Mouse (Mus musculus): ENCODE data around the gene Exoc6b. TPM values are rescaled to one million over a fixed set of nuclear protein-coding genes. Genes with fewer than 3 reads are reported as not detected.

Exoc6b gene
- total RNA-seq, 4 experiments from 2014 or later = 41.4 to 73.0 (median 56.2) TPM

DNA sequence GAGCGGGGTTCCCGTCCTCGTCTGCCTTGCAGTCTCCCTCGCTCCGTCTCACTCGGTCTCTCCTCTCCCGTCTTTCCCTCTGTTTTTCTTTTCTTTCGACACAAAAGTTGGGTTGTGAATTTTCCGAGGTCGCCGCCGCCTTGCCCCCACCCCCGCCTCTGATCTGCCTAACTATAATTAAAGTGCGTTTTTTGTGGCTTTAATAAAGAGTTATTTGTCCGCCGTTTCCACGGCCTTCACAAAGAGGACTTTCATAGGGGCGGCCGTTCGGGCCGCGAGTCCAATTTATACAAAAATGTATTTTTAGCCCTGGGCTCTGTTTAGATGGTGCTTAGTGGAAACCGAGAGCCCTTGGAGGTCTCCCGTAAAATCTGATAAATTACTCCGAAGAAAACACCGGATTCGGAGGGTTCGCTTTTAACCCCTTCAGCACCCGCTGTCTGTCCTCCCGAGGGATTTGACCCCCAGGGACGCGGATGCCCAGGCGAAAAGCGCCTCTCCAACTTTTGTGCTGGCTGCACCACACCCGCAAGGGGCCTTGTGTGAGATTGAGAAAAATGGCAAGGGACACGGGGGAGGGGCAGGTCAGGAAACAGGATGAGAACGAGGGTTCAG is 483.5 kb downstream of the Exoc6b start:
- DNase-seq = no peak

DNA sequence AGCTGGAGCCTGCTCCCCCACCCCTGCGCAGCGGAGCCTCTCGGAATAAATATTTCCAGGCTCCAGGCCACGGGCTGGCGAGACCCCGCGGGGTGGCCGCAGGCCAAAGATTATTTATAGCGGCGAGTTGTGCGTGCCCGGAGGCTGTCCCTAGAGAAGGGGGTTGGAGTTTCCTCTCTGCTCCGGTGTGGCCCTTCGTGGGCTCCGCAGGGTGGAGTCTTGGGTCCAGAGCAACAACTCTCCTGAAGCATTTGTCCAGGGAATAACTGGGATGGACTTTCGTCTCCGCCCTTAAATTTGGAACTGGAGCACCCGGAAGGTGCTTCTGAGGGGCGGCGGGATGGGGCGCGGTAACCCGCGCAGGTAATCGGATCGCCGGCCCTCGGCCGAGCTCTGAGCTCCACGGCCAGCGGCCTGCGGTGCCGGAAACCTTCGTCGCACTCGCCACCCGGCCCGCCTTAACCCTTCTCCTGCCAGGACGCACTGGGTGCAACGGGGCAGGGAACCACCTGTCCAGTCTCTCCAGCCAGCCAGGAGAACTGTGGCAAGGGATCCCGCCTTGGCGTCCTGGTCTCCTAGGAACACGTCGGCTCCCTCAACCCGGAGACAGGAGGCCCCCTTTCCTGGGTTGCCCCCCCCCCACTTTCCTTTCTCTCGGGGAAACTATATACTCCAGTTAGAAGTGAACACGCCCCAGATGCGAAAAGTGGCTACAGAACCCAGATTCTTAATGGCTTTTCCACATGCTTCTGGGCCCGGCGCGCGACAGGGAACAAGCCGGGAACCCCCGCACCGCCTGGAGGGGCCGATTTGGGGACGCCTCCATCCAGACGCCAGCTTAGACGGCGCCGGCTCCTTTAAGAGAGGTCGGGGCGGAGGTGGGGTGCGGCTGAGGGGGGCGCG is 484.3 kb downstream of the Exoc6b start:
- no peak for DNase-seq

DNA sequence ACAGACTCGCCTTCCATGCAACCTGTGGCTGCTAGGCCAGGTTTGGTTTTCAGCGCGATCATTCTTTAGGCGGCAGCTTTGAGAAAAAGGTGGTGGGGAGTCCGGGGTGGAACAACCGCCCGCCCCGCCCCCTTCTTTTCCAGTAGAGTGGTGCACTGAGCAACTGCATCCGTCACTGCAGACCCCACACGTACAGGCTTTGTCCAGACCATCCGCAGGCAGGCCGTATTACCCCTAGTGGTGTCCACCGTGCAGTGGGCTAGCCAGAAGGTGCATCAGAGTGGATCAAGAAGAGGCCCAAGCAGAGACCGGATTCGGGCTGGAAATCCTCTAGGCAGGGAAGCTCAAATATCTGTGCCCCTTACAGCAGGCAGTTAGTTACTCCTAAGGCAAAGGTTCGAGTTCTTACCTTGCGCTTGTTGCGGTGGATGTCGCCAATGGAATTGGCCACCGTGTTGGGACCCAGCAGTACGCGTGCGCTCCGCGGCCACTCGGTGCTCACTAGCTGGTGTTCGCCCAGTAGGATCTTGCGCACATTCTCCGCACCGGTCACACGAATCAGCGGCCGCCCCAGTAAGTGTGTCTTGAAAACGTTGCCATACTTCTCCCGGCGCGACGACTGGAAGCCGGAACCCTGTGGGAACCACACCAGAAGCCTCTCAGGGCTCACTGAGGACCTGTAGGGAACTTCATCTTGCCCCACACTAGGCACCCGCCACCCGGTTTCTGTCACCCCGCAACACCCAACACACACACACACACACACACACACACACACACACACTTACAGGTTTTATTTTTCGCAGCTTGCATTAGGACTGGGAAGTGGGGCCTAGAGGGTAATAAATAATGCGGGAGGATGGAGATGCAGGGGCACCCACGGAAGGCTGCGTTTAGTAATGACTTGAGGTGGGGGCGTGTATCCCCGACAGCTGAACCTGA is 485.2 kb downstream of the Exoc6b start:
- no peak for DNase-seq

- DNase-seq = peak; percentile 74
Measured at GRCm38 (mm10) chr6:84583371-84583770, 485.9 kb downstream of the Exoc6b start.

DNA sequence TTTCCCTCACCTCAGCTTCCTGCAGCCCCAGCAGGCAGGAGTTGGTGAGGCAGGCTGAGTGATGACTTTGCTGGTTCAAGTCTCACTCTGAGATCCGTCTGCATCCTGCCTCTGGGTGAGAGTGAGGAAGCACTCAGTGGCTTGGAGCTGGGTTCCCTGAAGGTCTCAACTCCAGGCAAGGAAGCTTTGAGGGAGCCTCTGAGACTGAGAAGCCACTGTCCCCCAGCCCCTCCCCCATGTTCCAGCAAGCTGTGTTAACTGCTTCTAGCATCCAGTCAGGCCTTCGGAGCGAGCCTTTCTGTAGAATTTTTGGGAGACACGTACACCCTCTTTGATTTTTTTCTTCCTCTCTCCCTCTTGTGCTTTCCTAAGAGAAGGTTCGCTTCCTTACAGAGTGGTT is 486.5 kb downstream of the Exoc6b start:
- DNase-seq = no peak

DNA sequence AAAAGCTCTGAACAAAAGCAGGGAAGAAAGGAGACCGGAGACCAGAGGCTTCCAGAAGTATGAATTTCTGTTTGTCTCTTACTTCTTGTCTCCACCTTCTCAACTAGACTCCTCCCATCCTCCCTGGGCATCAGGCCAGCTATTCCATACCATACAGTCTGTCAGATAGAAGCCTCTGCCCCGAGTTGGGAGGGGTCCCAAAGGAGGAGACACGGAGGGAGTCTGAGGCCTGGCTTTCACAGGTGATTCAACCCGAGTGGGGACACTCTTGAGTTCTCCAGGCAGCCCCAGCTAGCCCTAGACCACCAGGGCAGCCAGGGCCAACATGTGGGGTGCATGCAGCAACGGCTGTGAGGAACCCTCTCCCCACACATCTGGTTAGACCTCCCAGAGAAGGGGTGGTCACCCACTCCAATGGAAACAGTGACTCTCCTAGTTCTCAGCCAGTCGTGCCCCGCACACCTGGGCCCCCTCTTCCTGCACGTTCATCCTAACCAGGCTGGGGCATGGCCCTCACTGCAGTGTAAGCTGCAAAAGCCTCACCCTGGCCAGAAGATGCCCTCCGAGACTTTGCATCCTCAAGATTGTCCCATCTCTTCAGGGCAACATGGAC is 487.4 kb downstream of the Exoc6b start:
- DNase-seq = no peak

GRCm38 (mm10) chr6:84580979-84581832 is 488.1 kb downstream of the Exoc6b start:
- DNase-seq = no peak

DNA sequence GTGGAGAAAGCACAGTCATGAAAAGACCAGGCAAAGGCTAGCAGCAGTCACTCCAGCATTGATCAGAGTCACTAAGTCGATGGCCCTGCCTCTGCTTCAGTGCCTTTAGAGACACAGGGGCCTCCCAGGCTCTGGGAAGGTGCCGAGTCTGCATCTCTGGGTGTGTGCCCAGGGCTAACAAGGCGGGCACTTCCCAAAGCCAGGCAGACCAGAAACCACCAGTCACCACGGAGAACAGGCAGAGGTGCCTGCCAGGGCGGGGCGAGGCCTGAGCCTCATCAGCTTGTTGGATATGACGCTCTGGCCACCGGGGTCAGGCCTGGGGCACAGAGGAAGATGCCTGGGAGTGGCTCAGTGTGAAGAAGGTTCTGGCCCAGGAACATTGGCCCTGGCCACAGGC is 489.8 kb downstream of the Exoc6b start:
- DNase-seq = no peak

GRCm38 (mm10) chr6:84578928-84579327 is 490.4 kb downstream of the Exoc6b start:
- DNase-seq = no peak

- DNase-seq = no peak
Measured at GRCm38 (mm10) chr6:84577898-84578297, 491.4 kb downstream of the Exoc6b start.

DNA sequence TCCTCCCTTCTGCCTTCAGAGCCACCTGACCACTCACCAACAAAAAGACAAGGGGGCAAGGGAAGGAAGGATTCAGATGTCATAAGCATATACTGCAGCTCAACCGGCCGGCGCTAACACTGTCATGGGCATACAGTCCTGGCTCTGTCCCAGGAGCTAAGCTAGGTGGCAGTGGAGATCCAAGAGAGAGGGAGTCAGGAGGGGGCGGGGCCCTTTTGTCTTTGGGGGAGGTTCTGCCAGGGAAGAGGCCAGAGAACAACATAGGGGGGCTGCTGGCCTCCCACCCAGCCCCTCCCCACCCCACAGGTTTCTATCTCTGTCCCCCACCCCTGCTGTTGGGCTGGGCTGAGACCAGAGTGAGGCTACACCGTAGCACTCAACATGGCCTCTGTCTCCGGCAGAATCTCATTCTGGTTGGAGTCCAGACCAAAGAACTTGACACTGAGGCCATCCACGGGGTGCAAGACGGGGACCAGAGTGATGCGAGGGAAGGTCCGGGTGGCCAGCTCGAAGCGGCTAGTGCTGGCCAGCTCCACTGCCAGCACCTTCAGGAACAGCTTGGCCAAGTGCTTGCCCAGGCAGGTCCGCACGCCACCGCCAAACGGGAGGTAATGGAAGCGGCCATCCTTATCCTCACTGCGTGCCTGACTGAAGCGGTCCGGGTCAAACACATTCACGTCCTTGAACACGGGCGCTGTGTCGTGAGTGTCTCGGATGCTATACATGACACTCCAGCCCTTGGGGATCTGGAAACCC is 495.2 kb downstream of the Exoc6b start:
- no peak for DNase-seq

- no peak for DNase-seq
Measured at GRCm38 (mm10) chr6:84570039-84570438, 499.3 kb downstream of the Exoc6b start.

- DNase-seq = no peak
Measured at GRCm38 (mm10) chr6:84569590-84569989, 499.7 kb downstream of the Exoc6b start.

GRCm38 (mm10) chr6:84568880-84569279 is 500.4 kb downstream of the Exoc6b start:
- no peak for DNase-seq

Other genes with a start within 250 kb of the Exoc6b start
- 100 to 1,000 TPM in 1 of 4 experiments, 10 to 100 TPM in 3; 78.3 to 103 (median 84.9) TPM for gene Spr, start 68.3 kb upstream of the Exoc6b start, total RNA-seq (2022)
- not detected for gene Emx1, start 117.9 kb upstream of the Exoc6b start, total RNA-seq (2022)